Mouse (Mus musculus) forebrain, embryonic 11.5 days (tissue): ENCODE measurements around the gene Ptprn2. TPM values are rescaled to one million over a fixed set of nuclear protein-coding genes. Genes with fewer than 3 reads are reported as not detected.

ENCODE experiments used
- ATAC-seq: fragments of 200-750 bp; cut with Nextera tagmentation; replicated peaks from 2 replicates; pipeline ENCODE4 v1.8.0; 2017; ENCODE audit warnings: moderate TSS enrichment; ENCODE audit not compliant: low FRiP score
- DNase-seq: peaks from one replicate; pipeline ENCODE4 v3.0.0-alpha.2; 2017; ENCODE audit warnings: low spot score
- H3K27ac ChIP-seq: fragments of 300-500 bp; sonication (generic); 2 replicates; pipeline ENCODE4 v1.5.1; 2014; ENCODE audit warnings: low read depth, low read length
- H3K27me3 ChIP-seq: fragments of 300-500 bp; sonication (generic); 2 replicates; pipeline ENCODE4 v1.6.1; 2014; ENCODE audit warnings: mild to moderate bottlenecking, low read length, mixed read lengths; ENCODE audit not compliant: control insufficient read depth, insufficient read depth
- H3K36me3 ChIP-seq: fragments of 300-500 bp; sonication (generic); 2 replicates; pipeline ENCODE4 v1.6.1; 2014; ENCODE audit warnings: mild to moderate bottlenecking, low read length, moderate library complexity, mixed read lengths; ENCODE audit not compliant: control insufficient read depth, insufficient read depth
- H3K4me1 ChIP-seq: fragments of 300-500 bp; sonication (generic); replicated peaks from 2 replicates; pipeline ENCODE4 v1.6.1; 2014; ENCODE audit warnings: low read length, mixed read lengths; ENCODE audit not compliant: control insufficient read depth, insufficient read depth
- H3K4me2 ChIP-seq: fragments of 300-500 bp; sonication (generic); 2 replicates; pipeline ENCODE4 v1.6.1; 2014; ENCODE audit warnings: low read depth, mild to moderate bottlenecking, low read length, moderate library complexity, mixed read lengths; ENCODE audit not compliant: severe bottlenecking
- H3K4me3 ChIP-seq: fragments of 300-500 bp; sonication (generic); 2 replicates; pipeline ENCODE4 v1.5.1; 2014; ENCODE audit warnings: low read depth, low read length
- H3K9ac ChIP-seq: fragments of 300-500 bp; sonication (generic); 2 replicates; pipeline ENCODE4 v1.6.1; 2014; ENCODE audit warnings: low read length
- H3K9me3 ChIP-seq: fragments of 300-500 bp; sonication (generic); 2 replicates; pipeline ENCODE4 v1.6.1; 2016; ENCODE audit warnings: low read length, mixed read lengths; ENCODE audit not compliant: control insufficient read depth
- WGBS: fragments of 180-500 bp; shearing (Covaris S2); extraction: QIAGEN DNeasy Blood & Tissue Kit; methylation state at CpG from one replicate; pipeline ENCODE4 v1.1.7; 2014; 5-methylcytosine and 5-hydroxymethylcytosine counted together
- polyA plus RNA-seq: library from polyadenylated mRNA; unstranded; fragments of >200 nt; fragmentation: Nextera tagmentation; extraction: Ambion mirVana; gene quantifications from 2 replicates; pipeline ENCODE4 v1.2.1, GENCODE M21; 2014

Gene Ptprn2
- polyA plus RNA-seq, 1 experiment from 2014 or later, result 6.8 TPM

- ATAC-seq, result peak; percentile 22; the same call in 1 of the 2 replicates
- H3K27me3 ChIP-seq, result peaks cover 49% of the 10 kb centered on the region
- peak; percentile 72 for DNase-seq
Observed at GRCm38 (mm10) chr12:117150611-117151395, 665.3 kb downstream of the Ptprn2 start.

GRCm38 (mm10) chr12:117151611-117152010 is 666.1 kb downstream of the Ptprn2 start:
- peak overlapping the region; percentile 53 for H3K4me3 ChIP-seq

More at GRCm38 (mm10) chr12:117150611-117151395, 665.3 kb downstream of the Ptprn2 start:
- WGBS, result 2% methylated on average over 33 of the region's 33 CpGs
- H3K27ac ChIP-seq, result peak overlapping the region; percentile 88
- peak overlapping the region; percentile 66 for H3K4me2 ChIP-seq
- H3K4me1 ChIP-seq, result peaks cover 24% of the 10 kb centered on the region
- H3K9ac ChIP-seq, result peak overlapping the region; percentile 68
- no peaks in the 10 kb centered on the region for H3K9me3 ChIP-seq
- H3K36me3 ChIP-seq, result no peaks in the 10 kb centered on the region
- H3K4me3 ChIP-seq, result peak overlapping the region; percentile 53

GRCm38 (mm10) chr12:117152366-117153165 is 667.0 kb downstream of the Ptprn2 start:
- peaks cover 51% of the 10 kb centered on the region for H3K27me3 ChIP-seq
- 2% methylated on average over 28 of the region's 28 CpGs for WGBS
- H3K4me1 ChIP-seq, result peaks cover 24% of the 10 kb centered on the region
- ATAC-seq (0 out of 2 replicates have a peak, but pooled peaks have one; percentile 4), DNase-seq (peak; percentile 72)
- peak overlapping the region; percentile 68 for H3K9ac ChIP-seq
- H3K36me3 ChIP-seq, result no peaks in the 10 kb centered on the region
- H3K4me3 ChIP-seq, result peak overlapping the region; percentile 53
- H3K9me3 ChIP-seq, result no peaks in the 10 kb centered on the region
- peak overlapping the region; percentile 88 for H3K27ac ChIP-seq
- peak overlapping the region; percentile 66 for H3K4me2 ChIP-seq

More at GRCm38 (mm10) chr12:117151611-117152010, 666.1 kb downstream of the Ptprn2 start:
- peaks cover 51% of the 10 kb centered on the region for H3K27me3 ChIP-seq
- peaks cover 24% of the 10 kb centered on the region for H3K4me1 ChIP-seq
- peak overlapping the region; percentile 68 for H3K9ac ChIP-seq
- H3K4me2 ChIP-seq, result peak overlapping the region; percentile 66
- ATAC-seq (peak; percentile 28), DNase-seq (peak; percentile 64)
- H3K9me3 ChIP-seq, result no peaks in the 10 kb centered on the region
- WGBS, result 5% methylated on average over 7 of the region's 7 CpGs
- H3K36me3 ChIP-seq, result no peaks in the 10 kb centered on the region
- H3K27ac ChIP-seq, result peak overlapping the region; percentile 88

DNA sequence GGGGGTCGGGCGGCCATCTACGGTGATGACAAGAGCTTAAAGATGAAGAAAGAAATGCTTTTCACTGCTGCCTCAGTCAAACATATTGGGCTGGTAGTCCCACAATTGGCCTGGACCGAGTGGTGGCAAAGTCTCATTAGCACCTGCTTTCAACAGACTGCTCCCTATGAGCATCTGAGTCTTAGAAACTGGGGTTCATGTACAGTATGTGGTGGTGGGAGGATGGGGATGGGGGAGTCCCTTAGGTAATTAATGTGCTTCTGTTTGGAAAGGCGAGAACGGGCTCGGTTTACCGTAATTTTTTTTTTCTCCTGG is 667.6 kb downstream of the Ptprn2 start:
- peak overlapping the region; percentile 88 for H3K27ac ChIP-seq
- peak overlapping the region; percentile 53 for H3K4me3 ChIP-seq
- peaks cover 51% of the 10 kb centered on the region for H3K27me3 ChIP-seq
- H3K36me3 ChIP-seq, result no peaks in the 10 kb centered on the region
- DNase-seq (no peak), ATAC-seq (no peak)
- H3K4me2 ChIP-seq, result peak overlapping the region; percentile 66
- no peaks in the 10 kb centered on the region for H3K9me3 ChIP-seq
- peaks cover 28% of the 10 kb centered on the region for H3K4me1 ChIP-seq
- 0% methylated on average over 8 of the region's 8 CpGs for WGBS
- H3K9ac ChIP-seq, result peak overlapping the region; percentile 68

- DNase-seq (peak; percentile 86), ATAC-seq (peak; percentile 75)
- under 1% methylated on average over 72 of the region's 73 CpGs for WGBS
- H3K27ac ChIP-seq, result peak overlapping the region; percentile 88
- peaks cover 51% of the 10 kb centered on the region for H3K27me3 ChIP-seq
- H3K4me1 ChIP-seq, result peaks cover 32% of the 10 kb centered on the region
- no peaks in the 10 kb centered on the region for H3K36me3 ChIP-seq
- peak overlapping the region; percentile 53 for H3K4me3 ChIP-seq
- H3K4me2 ChIP-seq, result peak overlapping the region; percentile 66
- peak overlapping the region; percentile 68 for H3K9ac ChIP-seq
- no peaks in the 10 kb centered on the region for H3K9me3 ChIP-seq
Observed at GRCm38 (mm10) chr12:117153671-117154355, 668.3 kb downstream of the Ptprn2 start.

GRCm38 (mm10) chr12:117154356-117155243 is 669.1 kb downstream of the Ptprn2 start:
- H3K27me3 ChIP-seq, result peaks cover 57% of the 10 kb centered on the region
- peak overlapping the region; percentile 68 for H3K9ac ChIP-seq
- DNase-seq, result peak; percentile 55
- peak overlapping the region; percentile 53 for H3K4me3 ChIP-seq
- peaks cover 38% of the 10 kb centered on the region for H3K4me1 ChIP-seq
- H3K4me2 ChIP-seq, result peak overlapping the region; percentile 66
- H3K27ac ChIP-seq, result peak overlapping the region; percentile 88
- ATAC-seq, result no peak; the same call in 1 of the 2 replicates
- H3K36me3 ChIP-seq, result no peaks in the 10 kb centered on the region
- H3K9me3 ChIP-seq, result no peaks in the 10 kb centered on the region
- under 1% methylated on average over 27 of the region's 27 CpGs for WGBS

GRCm38 (mm10) chr12:117155307-117156220 is 670.0 kb downstream of the Ptprn2 start:
- no peaks in the 10 kb centered on the region for H3K9me3 ChIP-seq
- peak overlapping the region; percentile 66 for H3K4me2 ChIP-seq
- WGBS, result under 1% methylated on average over 33 of the region's 33 CpGs
- H3K4me3 ChIP-seq, result peak overlapping the region; percentile 53
- ATAC-seq (no peak), DNase-seq (peak; percentile 76)
- peak overlapping the region; percentile 68 for H3K9ac ChIP-seq
- H3K27ac ChIP-seq, result peak overlapping the region; percentile 88
- H3K4me1 ChIP-seq, result peaks cover 45% of the 10 kb centered on the region
- peaks cover 51% of the 10 kb centered on the region for H3K27me3 ChIP-seq
- H3K36me3 ChIP-seq, result no peaks in the 10 kb centered on the region
